Mouse (Mus musculus): ENCODE results near the gene Tfip11. TPM values are rescaled to one million over a fixed set of nuclear protein-coding genes. Genes with fewer than 3 reads are reported as not detected.

Gene Tfip11
- polyA plus RNA-seq (2012; ENCODE audit: insufficient read depth, insufficient read length, missing spikeins) = 26.4 and 28.4 TPM in 2 replicates

GRCm38 (mm10) chr5:112325546-112326445 is at the start of gene Tfip11:
Tfip11 (plus strand) TSS chr5:112326358.
- Histone ChIP-seq H3K4me1 (ENCODE audit: control insufficient read depth, insufficient read depth, low read length) (peaks cover 16% of the 10 kb centered on the region), H3K4me3 (ENCODE audit: insufficient read depth, low read length) (peak within 1 kb of the TSS; percentile 98), H3K27ac (ENCODE audit: insufficient read depth, low read depth, low read length) (peak within 1 kb of the TSS; percentile 92)
- TF ChIP-seq CTCF (IDR thresholded peaks at IDR 0.05; ENCODE audit: low read depth, low read length) (no peak), POLR2A (IDR thresholded peaks at IDR 0.05; ENCODE audit: borderline replicate concordance, low read depth, low read length) (no peak)

GRCm38 (mm10) chr5:112276907-112277348 is 49.2 kb upstream of the Tfip11 start:
- Histone ChIP-seq H3K27ac (ENCODE audit: insufficient read depth, low read depth, low read length) (peak overlapping the region; percentile 86), H3K4me1 (ENCODE audit: control insufficient read depth, insufficient read depth, low read length) (peaks cover 55% of the 10 kb centered on the region), H3K4me3 (ENCODE audit: insufficient read depth, low read length) (peak overlapping the region; percentile 92)
- TF ChIP-seq POLR2A (IDR thresholded peaks at IDR 0.05; ENCODE audit: borderline replicate concordance, low read depth, low read length) = no peak
- no peak for TF ChIP-seq CTCF (IDR thresholded peaks at IDR 0.05; ENCODE audit: low read depth, low read length)

- peaks cover 60% of the 10 kb centered on the region for H3K4me1 ChIP-seq (ENCODE audit: control insufficient read depth, insufficient read depth, low read length)
- H3K4me3 ChIP-seq (ENCODE audit: insufficient read depth, low read length) = peak overlapping the region; percentile 92
- no peak overlapping the region; the same call in 1 of the 2 replicates for H3K27ac ChIP-seq (ENCODE audit: insufficient read depth, low read depth, low read length)
- no peak for TF ChIP-seq CTCF (IDR thresholded peaks at IDR 0.05; ENCODE audit: low read depth, low read length)
- no peak for TF ChIP-seq POLR2A (IDR thresholded peaks at IDR 0.05; ENCODE audit: borderline replicate concordance, low read depth, low read length)
Observed at GRCm38 (mm10) chr5:112277906-112278470, 48.2 kb upstream of the Tfip11 start.

- Histone ChIP-seq H3K27ac (ENCODE audit: insufficient read depth, low read depth, low read length) (peak overlapping the region; percentile 86), H3K4me1 (ENCODE audit: control insufficient read depth, insufficient read depth, low read length) (peaks cover 67% of the 10 kb centered on the region), H3K4me3 (ENCODE audit: insufficient read depth, low read length) (peak overlapping the region; percentile 40)
- no peak for TF ChIP-seq POLR2A (IDR thresholded peaks at IDR 0.05; ENCODE audit: borderline replicate concordance, low read depth, low read length)
- no peak for TF ChIP-seq CTCF (IDR thresholded peaks at IDR 0.05; ENCODE audit: low read depth, low read length)
Observed at GRCm38 (mm10) chr5:112279181-112280021, 46.8 kb upstream of the Tfip11 start.

- peak overlapping the region; percentile 40 for H3K4me3 ChIP-seq (ENCODE audit: insufficient read depth, low read length)
- H3K4me1 ChIP-seq (ENCODE audit: control insufficient read depth, insufficient read depth, low read length) = peaks cover 74% of the 10 kb centered on the region
- no peak for TF ChIP-seq CTCF (IDR thresholded peaks at IDR 0.05; ENCODE audit: low read depth, low read length)
- H3K27ac ChIP-seq (ENCODE audit: insufficient read depth, low read depth, low read length) = peak overlapping the region; percentile 86
Observed at GRCm38 (mm10) chr5:112280151-112280550, 46.0 kb upstream of the Tfip11 start.

GRCm38 (mm10) chr5:112280863-112281660 is 45.1 kb upstream of the Tfip11 start:
- Histone ChIP-seq H3K4me1 (ENCODE audit: control insufficient read depth, insufficient read depth, low read length) (peaks cover 69% of the 10 kb centered on the region), H3K4me3 (ENCODE audit: insufficient read depth, low read length) (no peak overlapping the region), H3K27ac (ENCODE audit: insufficient read depth, low read depth, low read length) (peak overlapping the region; percentile 80)
- TF ChIP-seq POLR2A (IDR thresholded peaks at IDR 0.05; ENCODE audit: borderline replicate concordance, low read depth, low read length) (no peak), CTCF (IDR thresholded peaks at IDR 0.05; ENCODE audit: low read depth, low read length) (no peak)

- H3K4me1 ChIP-seq (ENCODE audit: control insufficient read depth, insufficient read depth, low read length) = peaks cover 75% of the 10 kb centered on the region
- no peak for TF ChIP-seq CTCF (IDR thresholded peaks at IDR 0.05; ENCODE audit: low read depth, low read length)
- no peak for TF ChIP-seq POLR2A (IDR thresholded peaks at IDR 0.05; ENCODE audit: borderline replicate concordance, low read depth, low read length)
- peak overlapping the region; percentile 29 for H3K27ac ChIP-seq (ENCODE audit: insufficient read depth, low read depth, low read length)
- no peak overlapping the region for H3K4me3 ChIP-seq (ENCODE audit: insufficient read depth, low read length)
Observed at GRCm38 (mm10) chr5:112281676-112282075, 44.5 kb upstream of the Tfip11 start.

- TF ChIP-seq POLR2A (IDR thresholded peaks at IDR 0.05; ENCODE audit: borderline replicate concordance, low read depth, low read length) (no peak), CTCF (IDR thresholded peaks at IDR 0.05; ENCODE audit: low read depth, low read length) (peak; percentile 24; the same call in 1 of the 2 replicates)
- peak overlapping the region; percentile 29 for H3K27ac ChIP-seq (ENCODE audit: insufficient read depth, low read depth, low read length)
- peaks cover 80% of the 10 kb centered on the region for H3K4me1 ChIP-seq (ENCODE audit: control insufficient read depth, insufficient read depth, low read length)
- H3K4me3 ChIP-seq (ENCODE audit: insufficient read depth, low read length) = no peak overlapping the region
Observed at GRCm38 (mm10) chr5:112282123-112282779, 43.9 kb upstream of the Tfip11 start.
